Mouse (Mus musculus): ENCODE results near the gene Tmem190.

DNA sequence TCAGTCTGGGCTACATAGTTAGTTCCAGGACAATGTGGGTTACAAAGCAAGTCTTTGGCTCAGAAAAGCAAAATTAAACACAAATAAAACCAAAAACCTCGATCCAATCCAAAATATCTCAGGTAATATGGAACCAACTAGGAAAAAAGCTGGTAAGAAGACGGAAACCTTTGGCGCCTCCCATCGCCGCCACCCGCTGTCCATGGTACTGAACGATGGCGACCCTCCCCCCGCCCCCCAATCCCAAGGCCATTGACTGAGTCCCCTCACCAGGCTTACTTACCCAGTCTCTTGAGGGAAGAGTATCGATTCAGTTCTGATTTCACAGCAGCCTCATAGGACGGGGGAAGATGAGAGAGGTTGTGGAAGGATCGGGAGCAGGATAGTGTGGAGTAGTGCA lies 47.7 kb downstream of the Tmem190 start:
- TF ChIP-seq GATA1 (IDR thresholded peaks at IDR 0.05; ENCODE audit: low read length), result no peak
- no peak for TF ChIP-seq TAL1 (IDR thresholded peaks at IDR 0.05; ENCODE audit: low read length)
